Mouse (Mus musculus) erythroblast, embryonic 14.5 days (primary cell): ENCODE data around the gene Asb7.

Experiments used
- GATA1 ChIP-seq: IDR thresholded peaks from 2 replicates; pipeline ENCODE4 v1.6.1; 2012; ENCODE audit warnings: low read length, inconsistent platforms, mixed read lengths
- TAL1 ChIP-seq: IDR thresholded peaks from 3 replicates; pipeline ENCODE4 v1.6.1; 2012; ENCODE audit warnings: low read length, inconsistent platforms, mixed read lengths

DNA sequence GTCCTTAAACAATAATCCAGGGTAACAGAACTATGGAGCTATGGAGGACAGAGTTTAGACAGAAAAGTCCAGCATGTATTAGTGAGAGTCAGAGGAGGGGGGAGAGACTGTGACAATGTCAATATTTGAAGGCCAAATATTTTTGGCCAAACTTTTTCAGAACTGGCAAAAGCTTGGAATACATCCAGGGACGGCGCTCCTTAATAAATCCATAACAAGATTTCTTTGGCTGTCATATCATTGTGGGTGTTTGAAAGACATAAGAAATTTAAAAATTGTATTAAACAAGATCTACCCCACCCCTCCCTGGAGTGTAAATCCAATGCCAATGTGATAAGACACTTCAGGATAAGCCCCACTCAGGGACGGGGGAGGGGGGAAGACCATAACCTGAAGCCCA lies 89.3 kb downstream of the Asb7 start:
- TF ChIP-seq GATA1 (no peak), TAL1 (no peak)
